Mouse (Mus musculus): Measurements from ENCODE around the gene Hbs1l. TPM values are rescaled to one million over a fixed set of nuclear protein-coding genes. Genes with fewer than 3 reads are reported as not detected.

The Hbs1l gene
- total and polyA plus RNA-seq, 3 experiments = 103 to 115 TPM; not detected in 1

DNA sequence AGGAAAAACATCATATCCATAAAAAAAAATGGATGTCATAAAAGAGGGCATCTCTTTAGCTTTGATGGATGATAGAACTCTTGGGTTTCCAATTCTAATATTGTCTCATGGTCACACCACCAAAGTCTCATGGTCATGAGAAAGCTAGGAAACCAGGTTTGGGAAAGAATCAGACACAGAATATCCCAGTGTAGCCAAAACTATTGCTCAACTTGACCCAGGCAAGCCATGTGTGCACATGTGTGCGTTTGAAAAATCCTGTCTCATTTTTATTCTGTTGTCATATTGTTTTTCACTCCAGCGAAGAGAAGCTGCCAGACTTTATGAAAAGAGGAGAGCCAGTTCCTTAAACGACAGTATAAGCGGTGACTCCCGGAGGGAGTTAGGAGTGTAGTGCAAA, 114.9 kb downstream of the Hbs1l start (continued):
- TF ChIP-seq MEF2A (IDR thresholded peaks at IDR 0.05; ENCODE audit: extremely low read depth, insufficient replicate concordance, low read depth, low read length, poor library complexity, severe bottlenecking) (no peak), POLR2A (IDR thresholded peaks at IDR 0.05; ENCODE audit: control insufficient read depth in 1 of 2, insufficient read depth in 1 of 2, low read depth in 1 of 2, low read length in 2 of 2, poor library complexity in 1 of 2) (no peak)

DNA sequence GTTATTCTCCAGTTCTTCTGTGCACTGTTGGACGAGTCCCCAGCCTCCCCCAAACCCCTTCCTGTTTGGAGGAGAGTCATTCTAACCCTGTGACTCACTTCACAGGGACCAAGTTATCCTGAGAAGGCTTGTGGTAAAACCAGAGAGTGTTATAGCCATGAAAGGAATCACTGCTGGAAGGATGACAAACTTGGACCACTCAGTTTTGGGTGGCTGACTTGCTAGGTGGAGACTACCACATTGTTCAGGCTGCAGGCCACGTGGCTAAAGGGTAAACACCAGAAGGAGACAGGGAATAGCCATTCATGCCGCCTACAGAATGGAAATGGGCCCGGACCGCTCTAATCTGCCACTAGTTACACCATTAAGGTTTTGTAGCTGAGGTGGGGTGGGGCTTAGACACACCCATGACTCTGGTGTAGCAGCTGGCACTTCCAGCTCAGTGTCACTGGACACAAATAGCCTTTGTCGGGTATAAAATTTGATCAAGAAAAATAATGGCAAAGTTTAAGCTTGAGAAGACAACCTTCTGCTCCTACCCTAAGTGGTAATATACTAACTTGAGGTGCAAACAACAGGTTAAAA, 115.9 kb downstream of the Hbs1l start:
- Histone ChIP-seq H3K4me1 (ENCODE audit: control insufficient read depth in 1 of 2, insufficient read depth in 2 of 2, low read length in 2 of 2) (no peaks in the 10 kb centered on the region), H3K79me2 (ENCODE audit: control insufficient read depth, insufficient read depth, low read length, poor library complexity) (no peaks in the 10 kb centered on the region), H3K9me3 (replicated peaks; ENCODE audit: insufficient read depth, low read length) (no peaks in the 10 kb centered on the region), H3K27me3 (ENCODE audit: control insufficient read depth in 1 of 2, insufficient read depth in 2 of 2, low read length in 2 of 2) (peaks cover 8 to 17% of the 10 kb centered on the region in 2 experiments), H3K9ac (ENCODE audit: control insufficient read depth, low read depth, low read length, poor library complexity, severe bottlenecking) (no peak overlapping the region), H3K4me3 (ENCODE audit: control insufficient read depth in 1 of 2, insufficient read depth in 1 of 2, low read depth in 2 of 2, low read length in 2 of 2) (no peak overlapping the region), H3K36me3 (ENCODE audit: control insufficient read depth in 1 of 2, insufficient read depth in 2 of 2, low read length in 2 of 2) (no peaks in the 10 kb centered on the region), H3K27ac (ENCODE audit: control insufficient read depth, low read depth, low read length) (no peak overlapping the region)
- no peak for DNase-seq (ENCODE audit: low read depth, low spot score)
- TF ChIP-seq HCFC1 (IDR thresholded peaks at IDR 0.05; ENCODE audit: low read depth, low read length) (no peak), NRF1 (IDR thresholded peaks at IDR 0.05; ENCODE audit: insufficient read depth, low read depth, low read length, poor library complexity, severe bottlenecking) (no peak), RCOR1 (IDR thresholded peaks at IDR 0.05; ENCODE audit: low read depth, low read length) (no peak), MEF2A (IDR thresholded peaks at IDR 0.05; ENCODE audit: extremely low read depth, insufficient replicate concordance, low read depth, low read length, poor library complexity, severe bottlenecking) (no peak), BHLHE40 (IDR thresholded peaks at IDR 0.05; ENCODE audit: borderline replicate concordance, low read depth, low read length) (no peak), JUND (IDR thresholded peaks at IDR 0.05; ENCODE audit: low read depth, low read length) (no peak), KAT2A (conservative IDR thresholded peaks at IDR 0.05; ENCODE audit: low read depth, low read length) (no peak), ZNF384 (IDR thresholded peaks at IDR 0.05; ENCODE audit: low read depth, low read length) (no peak), ZMIZ1 (IDR thresholded peaks at IDR 0.05; ENCODE audit: low read depth, low read length) (no peak)

- no peak overlapping the region for H3K9ac ChIP-seq (ENCODE audit: control insufficient read depth, low read depth, low read length, poor library complexity, severe bottlenecking)
- H3K27me3 ChIP-seq (ENCODE audit: control insufficient read depth in 1 of 2, insufficient read depth in 2 of 2, low read length in 2 of 2) = peaks cover 0 to 3% of the 10 kb centered on the region in 2 experiments; a peak in 2 of 4 replicates
- no peaks in the 10 kb centered on the region for H3K36me3 ChIP-seq (ENCODE audit: control insufficient read depth in 1 of 2, insufficient read depth in 2 of 2, low read length in 2 of 2)
- H3K27ac ChIP-seq (ENCODE audit: control insufficient read depth, low read depth, low read length) = no peak overlapping the region
- TF ChIP-seq HCFC1 (IDR thresholded peaks at IDR 0.05; ENCODE audit: low read depth, low read length) = no peak
- TF ChIP-seq TCF12 (IDR thresholded peaks at IDR 0.05; ENCODE audit: low read depth, low read length) = no peak
- no peak for TF ChIP-seq CHD1 (IDR thresholded peaks at IDR 0.05; ENCODE audit: low read depth, low read length)
- no peak for TF ChIP-seq MAX (IDR thresholded peaks at IDR 0.05; ENCODE audit: low read length)
- no peak for TF ChIP-seq ZNF384 (IDR thresholded peaks at IDR 0.05; ENCODE audit: low read depth, low read length)
- TF ChIP-seq MYB (IDR thresholded peaks at IDR 0.05; ENCODE audit: low read depth, low read length) = no peak
- TF ChIP-seq UBTF (IDR thresholded peaks at IDR 0.05; ENCODE audit: borderline replicate concordance, insufficient read depth, low read depth, low read length) = no peak
- TF ChIP-seq JUND (IDR thresholded peaks at IDR 0.05; ENCODE audit: low read depth, low read length) = no peak
- no peak for TF ChIP-seq E2F4 (IDR thresholded peaks at IDR 0.05; ENCODE audit: borderline replicate concordance, low read depth, low read length)
- no peak for TF ChIP-seq ZMIZ1 (IDR thresholded peaks at IDR 0.05; ENCODE audit: low read depth, low read length)
- TF ChIP-seq BHLHE40 (IDR thresholded peaks at IDR 0.05; ENCODE audit: borderline replicate concordance, low read depth, low read length) = no peak
- no peak for TF ChIP-seq RCOR1 (IDR thresholded peaks at IDR 0.05; ENCODE audit: low read depth, low read length)
- no peak for TF ChIP-seq MXI1 (IDR thresholded peaks at IDR 0.05; ENCODE audit: low read depth, low read length)
- no peak for TF ChIP-seq GATA1 (IDR thresholded peaks at IDR 0.05; ENCODE audit: low read depth, low read length)
- no peak for DNase-seq (ENCODE audit: low read depth, low spot score)
- H3K9me3 ChIP-seq (replicated peaks; ENCODE audit: insufficient read depth, low read length) = no peaks in the 10 kb centered on the region
- H3K4me3 ChIP-seq (ENCODE audit: control insufficient read depth in 1 of 2, insufficient read depth in 1 of 2, low read depth in 2 of 2, low read length in 2 of 2) = no peak overlapping the region
- no peaks in the 10 kb centered on the region for H3K79me2 ChIP-seq (ENCODE audit: control insufficient read depth, insufficient read depth, low read length, poor library complexity)
- H3K4me1 ChIP-seq (ENCODE audit: control insufficient read depth in 1 of 2, insufficient read depth in 2 of 2, low read length in 2 of 2) = 0 out of 4 replicates have a peak, but pooled peaks cover 0 to 3% of the 10 kb centered on the region in 2 experiments
These were observed 119.3 kb downstream of the Hbs1l start for GRCm38 (mm10) chr10:21415031-21415430.

Data from MEL (cell line).